Mouse (Mus musculus) spleen, adult 2 months (tissue): ENCODE data around the gene BC048403.

ENCODE experiments used
- CTCF ChIP-seq: fragments of 200-500 bp; IDR thresholded peaks from 2 replicates; pipeline ENCODE4 v1.5.1; 2011; ENCODE audit warnings: mild to moderate bottlenecking, inconsistent platforms; ENCODE audit not compliant: insufficient read depth, insufficient read length, insufficient replicate concordance; ENCODE audit errors: extremely low read depth
- POLR2A ChIP-seq: fragments of 200-500 bp; IDR thresholded peaks from 2 replicates; pipeline ENCODE4 v1.6.1; 2011; ENCODE audit warnings: low read depth, low read length, inconsistent platforms

DNA sequence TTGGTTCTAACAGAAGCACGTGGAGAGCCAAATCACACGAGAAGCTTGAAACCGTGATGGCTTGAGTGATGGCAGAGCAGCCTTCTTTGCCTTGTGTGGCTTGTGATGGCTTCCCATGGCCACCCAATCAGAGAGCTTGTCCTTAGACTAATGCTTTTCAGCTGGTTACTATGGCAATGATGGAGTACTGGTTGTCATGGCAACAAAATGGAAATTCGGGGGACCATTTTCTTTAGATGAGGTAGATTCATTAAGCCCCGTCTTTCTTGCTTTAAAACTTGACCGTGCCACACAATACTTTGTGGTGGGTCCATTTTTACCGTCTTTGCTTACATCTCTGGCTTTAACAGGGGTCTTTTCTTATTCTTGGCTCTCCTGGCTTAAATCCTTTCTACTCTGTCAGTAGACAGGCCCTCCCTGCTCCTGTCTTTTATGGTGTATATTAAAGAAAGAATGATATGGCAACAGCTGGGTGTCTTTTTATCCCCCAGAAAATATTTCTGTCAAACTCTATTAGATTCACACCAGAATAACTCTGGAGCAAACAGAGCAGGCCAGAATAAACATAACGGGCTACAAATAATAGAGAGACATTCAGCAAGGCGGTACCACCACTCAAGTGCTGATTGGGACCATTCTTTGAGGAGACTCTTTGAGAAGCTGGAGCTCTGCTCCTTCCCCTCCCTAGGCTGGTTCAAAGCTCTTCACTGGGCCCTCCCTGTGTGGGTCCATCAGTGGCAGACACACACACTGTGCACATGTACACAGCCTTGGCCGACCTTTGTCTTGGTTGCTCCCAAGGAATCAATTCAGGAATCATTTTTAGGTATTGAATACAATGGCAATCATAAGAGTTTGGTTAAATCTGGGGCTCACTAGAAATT, 25.7 kb downstream of the BC048403 start:
- TF ChIP-seq CTCF (no peak), POLR2A (no peak)
